Mouse (Mus musculus) cortical plate, adult 2 months (tissue): ENCODE results near the gene Aspscr1.

Experiments used
- CTCF ChIP-seq: fragments of 200-500 bp; IDR thresholded peaks from 2 replicates; pipeline ENCODE4 v1.5.1; 2011; ENCODE audit warnings: mild to moderate bottlenecking, control low read depth, low read length; ENCODE audit not compliant: insufficient read depth; ENCODE audit errors: extremely low read depth
- POLR2A ChIP-seq: fragments of 200-500 bp; IDR thresholded peaks from 2 replicates; pipeline ENCODE4 v1.6.1; 2011; ENCODE audit warnings: mild to moderate bottlenecking, low read length, control low read depth; ENCODE audit not compliant: insufficient read depth; ENCODE audit errors: extremely low read depth

DNA sequence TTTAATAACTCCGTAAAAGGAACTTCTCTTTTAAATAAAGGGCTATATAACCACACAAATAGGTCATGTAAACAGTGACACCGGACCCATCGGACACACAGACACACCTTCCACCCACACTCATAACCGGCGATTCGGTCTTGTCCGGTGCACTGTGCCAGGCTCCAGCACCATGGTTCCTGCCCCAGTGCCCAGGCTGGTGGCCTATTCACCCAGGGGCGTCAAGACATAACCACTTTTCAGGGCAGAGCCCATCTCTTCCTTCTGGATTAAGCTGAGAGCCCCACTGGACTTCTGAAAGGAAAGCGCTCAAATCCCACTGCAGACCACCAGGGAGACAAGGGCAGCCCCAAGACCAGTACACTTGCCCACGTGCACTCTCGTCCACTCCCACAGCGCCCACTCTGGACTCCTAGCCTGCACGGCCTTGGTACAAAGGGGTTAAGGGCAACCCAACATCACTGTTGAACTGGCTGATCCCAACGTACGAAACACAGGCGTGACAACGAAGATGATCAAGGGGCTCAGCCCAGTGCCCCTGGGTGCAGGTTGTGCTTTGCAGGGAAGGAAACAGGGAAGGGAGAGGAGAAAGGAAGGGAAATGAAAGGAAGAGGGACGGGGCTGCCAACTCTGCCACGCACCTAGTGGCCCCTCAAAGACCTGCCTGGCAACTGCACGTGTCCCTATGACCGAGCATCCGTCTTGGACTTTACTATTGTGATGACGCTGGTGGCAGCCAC is 44.0 kb upstream of the Aspscr1 start:
- TF ChIP-seq POLR2A = no peak
- TF ChIP-seq CTCF = no peak
